Mouse (Mus musculus): Measurements from ENCODE around the gene Tgfbr3. TPM values are rescaled to one million over a fixed set of nuclear protein-coding genes. Genes with fewer than 3 reads are reported as not detected.

Tgfbr3 gene
- total RNA-seq, 2 experiments from 2014 or later: 19.8 to 21.4 TPM

DNA sequence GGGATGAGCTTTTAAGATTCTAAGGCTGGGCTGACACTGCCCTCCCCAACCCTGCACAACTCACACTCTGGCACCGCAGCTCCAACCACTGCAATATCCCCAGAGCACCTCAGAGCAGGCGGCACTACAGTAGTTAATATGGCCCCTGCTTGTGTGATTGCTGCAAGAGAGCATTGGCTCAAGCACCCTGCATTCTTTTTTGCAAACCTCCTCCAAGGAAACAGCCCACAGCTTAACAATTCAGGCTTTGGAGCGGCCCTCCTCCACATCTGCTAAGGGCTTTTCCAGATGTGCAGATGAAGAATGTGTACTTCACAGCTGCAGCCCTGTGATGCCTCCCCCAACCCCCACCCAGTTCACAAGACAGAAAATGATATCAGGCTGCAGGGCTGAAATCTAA lies 138.1 kb downstream of the Tgfbr3 start:
- TF ChIP-seq CTCF (conservative IDR thresholded peaks at IDR 0.05): no peak
- no peak for DNase-seq (ENCODE audit: low spot score in 2 of 2)
- Histone ChIP-seq H3K27ac (no peak overlapping the region), H3K4me3 (no peak overlapping the region)

DNA sequence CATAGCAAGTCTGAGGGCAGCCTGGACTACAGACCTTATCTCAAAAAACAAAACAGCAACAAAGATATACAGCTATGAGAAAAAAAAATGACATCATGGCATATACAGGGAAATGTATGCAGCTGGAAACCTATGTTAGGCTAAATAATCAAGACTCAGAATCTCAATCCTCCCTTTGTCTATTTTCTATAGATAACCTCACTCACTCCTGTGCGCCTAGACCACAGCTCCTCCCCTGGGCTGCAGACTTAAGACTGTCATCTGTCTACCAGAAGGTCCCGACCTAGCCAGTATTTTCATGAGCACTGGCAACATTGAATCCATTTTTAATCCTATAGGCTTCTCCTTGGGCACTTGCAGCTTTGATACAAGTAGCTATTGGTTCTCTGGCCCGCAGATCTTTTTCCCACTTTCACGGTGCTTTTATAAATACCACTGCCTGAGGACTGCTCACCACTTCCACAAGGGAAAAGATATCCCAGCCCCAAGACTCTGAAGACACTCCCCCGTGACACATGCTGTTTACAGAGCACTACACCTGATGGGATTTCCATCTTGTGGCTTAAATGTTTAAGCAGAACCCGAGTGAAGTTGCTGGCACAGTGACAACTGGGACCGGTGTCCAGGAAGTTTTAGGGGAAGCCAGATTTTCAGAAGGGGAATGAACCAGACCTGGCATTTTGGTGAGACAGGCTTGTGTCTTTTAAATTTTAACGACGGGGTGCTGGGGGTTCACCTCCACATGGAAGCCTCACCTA lies 138.7 kb downstream of the Tgfbr3 start:
- Histone ChIP-seq H3K27ac (no peak overlapping the region), H3K4me3 (no peak overlapping the region)
- no peak for DNase-seq (ENCODE audit: low spot score in 2 of 2)
- no peak for TF ChIP-seq CTCF (conservative IDR thresholded peaks at IDR 0.05)

DNA sequence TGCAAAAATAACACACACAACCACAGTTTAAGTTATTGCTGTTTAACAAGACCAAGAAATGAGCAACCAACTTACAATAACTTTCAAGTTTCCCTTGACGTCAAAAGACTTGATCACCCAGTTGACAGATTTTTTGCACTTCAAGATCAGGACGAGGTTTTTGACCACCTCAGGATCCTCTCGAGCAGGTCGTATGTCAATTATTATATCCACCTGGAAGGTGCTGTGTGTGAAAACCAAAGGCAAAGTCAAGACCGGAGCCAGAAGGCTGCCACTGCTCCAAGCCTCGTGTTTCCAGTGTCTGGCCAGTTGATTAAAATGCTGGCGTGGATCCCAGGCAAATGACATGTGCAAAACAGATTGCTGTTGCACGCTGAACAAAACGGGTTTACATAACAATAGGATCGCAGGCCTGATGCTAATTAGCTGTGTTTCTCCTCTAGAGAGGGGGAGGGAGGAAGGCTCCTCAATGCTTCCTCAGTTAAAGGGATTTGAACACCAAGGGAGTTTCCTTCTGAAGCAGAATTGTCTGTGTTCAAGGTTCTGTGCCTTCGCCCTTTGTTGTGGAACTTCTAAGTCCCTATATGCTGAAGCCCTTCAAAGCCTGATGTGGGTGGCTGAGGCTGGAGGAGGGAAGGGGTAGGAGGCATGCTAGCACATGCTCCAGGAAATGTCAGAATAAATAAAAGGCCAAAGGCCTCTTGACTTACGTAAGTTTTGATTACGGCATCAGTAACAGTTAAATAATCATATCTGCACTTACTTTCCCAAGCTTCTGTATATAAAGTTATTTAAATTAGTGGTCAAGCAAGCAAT lies 141.3 kb downstream of the Tgfbr3 start:
- no peak overlapping the region for H3K4me3 ChIP-seq
- DNase-seq (ENCODE audit: low spot score in 2 of 2): peak; percentile 72 to 86
- peak overlapping the region; percentile 85 for H3K27ac ChIP-seq
- no peak for TF ChIP-seq CTCF (conservative IDR thresholded peaks at IDR 0.05)

DNA sequence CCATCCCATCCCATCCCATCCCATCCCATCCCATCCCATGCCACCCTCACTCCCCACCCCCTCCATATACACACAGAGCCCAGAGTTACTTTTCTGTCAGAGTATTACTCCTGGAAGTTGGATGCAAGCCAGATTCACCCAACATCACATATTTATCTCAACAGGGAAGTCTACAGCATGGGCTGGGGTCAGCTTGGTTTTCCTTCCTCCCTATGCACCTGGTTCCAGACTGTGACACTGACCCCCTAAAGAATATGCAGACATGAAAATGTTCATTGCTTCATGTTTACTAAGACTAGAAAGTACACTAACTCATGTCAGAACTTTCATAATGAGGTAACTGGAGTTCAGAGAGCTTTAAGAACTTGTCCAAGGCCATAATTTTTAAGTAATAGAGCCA lies 142.0 kb downstream of the Tgfbr3 start:
- TF ChIP-seq CTCF (conservative IDR thresholded peaks at IDR 0.05): no peak
- Histone ChIP-seq H3K27ac (no peak overlapping the region), H3K4me3 (no peak overlapping the region)
- no peak for DNase-seq (ENCODE audit: low spot score in 2 of 2)

DNA sequence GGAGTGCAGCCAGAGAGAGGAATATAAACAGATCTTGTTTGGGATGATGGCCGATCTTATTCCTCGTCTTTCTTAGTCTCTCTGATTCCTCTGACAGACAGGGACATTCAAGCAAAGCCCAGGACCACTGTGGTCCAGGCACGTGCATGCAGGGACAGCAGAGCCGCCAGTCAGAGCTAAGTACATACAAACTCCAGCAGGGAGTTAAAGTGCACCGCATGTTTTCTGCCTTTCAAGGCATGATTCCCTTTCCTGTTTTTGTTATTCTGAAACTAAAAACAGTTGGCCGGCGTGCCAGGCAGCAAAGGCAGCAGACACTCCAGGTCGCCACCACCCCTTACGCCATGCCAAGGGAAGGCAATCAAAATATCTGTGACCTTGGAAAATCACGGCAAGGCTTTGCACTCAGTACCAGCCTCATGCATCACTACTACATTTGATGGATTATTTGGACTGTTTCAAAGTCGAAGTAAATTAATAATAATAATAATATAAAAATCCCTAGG lies 143.3 kb downstream of the Tgfbr3 start:
- no peak for TF ChIP-seq CTCF (conservative IDR thresholded peaks at IDR 0.05)
- DNase-seq (ENCODE audit: low spot score in 2 of 2): no peak
- Histone ChIP-seq H3K27ac (peak overlapping the region; percentile 3; the same call in 1 of the 2 replicates), H3K4me3 (no peak overlapping the region)

DNA sequence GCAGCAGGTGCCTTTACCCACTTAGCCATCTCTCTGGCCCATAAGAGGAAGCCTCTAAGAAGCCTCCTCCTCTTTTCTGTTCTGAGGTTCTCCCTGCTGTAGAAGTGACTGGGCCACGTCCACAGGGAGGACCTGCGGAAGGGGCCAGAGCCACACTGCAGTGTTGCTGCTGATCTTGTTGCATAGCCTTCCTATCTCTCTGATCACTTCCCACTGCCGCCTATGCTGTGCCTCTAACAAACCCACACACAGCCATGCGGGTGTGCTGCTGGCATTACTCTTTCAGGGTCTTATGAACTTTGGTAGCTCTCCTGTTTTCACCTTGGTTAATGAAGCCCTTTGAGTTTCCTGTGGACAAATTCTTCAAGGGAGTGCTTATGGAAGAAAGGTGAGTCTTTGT lies 144.3 kb downstream of the Tgfbr3 start:
- no peak overlapping the region for H3K4me3 ChIP-seq
- peak overlapping the region; percentile 69; the same call in 1 of the 2 replicates for H3K27ac ChIP-seq
- no peak for DNase-seq (ENCODE audit: low spot score in 2 of 2)
- TF ChIP-seq CTCF (conservative IDR thresholded peaks at IDR 0.05): no peak

DNA sequence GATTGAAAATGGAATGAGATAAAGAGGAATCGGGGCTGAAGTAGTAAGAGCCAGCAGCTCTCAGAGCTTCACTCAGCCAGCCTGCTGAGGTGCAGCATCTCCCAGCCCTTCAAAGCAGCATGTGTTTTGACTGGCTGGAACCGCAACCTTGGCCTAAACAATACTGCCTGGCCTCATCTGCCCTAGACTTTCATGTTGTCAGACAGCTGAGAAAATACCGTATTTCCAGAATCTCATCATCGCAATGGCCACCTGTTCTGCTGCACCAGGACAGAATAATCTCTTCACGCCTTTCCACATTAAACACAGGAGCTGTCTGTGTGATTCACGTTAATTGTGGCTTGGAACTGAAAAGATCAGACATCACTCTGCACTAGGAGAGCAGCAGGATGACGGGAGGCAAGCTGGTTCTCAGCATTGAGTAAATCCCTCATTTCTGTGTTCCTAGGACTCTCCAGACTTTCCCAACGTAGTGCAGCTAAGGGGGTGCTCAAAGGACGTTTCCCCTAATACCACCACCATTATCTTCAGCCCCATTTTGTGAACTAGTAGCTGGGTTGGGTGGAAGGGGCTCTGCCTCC lies 145.1 kb downstream of the Tgfbr3 start:
- DNase-seq (ENCODE audit: low spot score in 2 of 2): peak; percentile 15 to 21
- Histone ChIP-seq H3K4me3 (no peak overlapping the region), H3K27ac (peak overlapping the region; percentile 69)
- TF ChIP-seq CTCF (conservative IDR thresholded peaks at IDR 0.05): no peak

DNA sequence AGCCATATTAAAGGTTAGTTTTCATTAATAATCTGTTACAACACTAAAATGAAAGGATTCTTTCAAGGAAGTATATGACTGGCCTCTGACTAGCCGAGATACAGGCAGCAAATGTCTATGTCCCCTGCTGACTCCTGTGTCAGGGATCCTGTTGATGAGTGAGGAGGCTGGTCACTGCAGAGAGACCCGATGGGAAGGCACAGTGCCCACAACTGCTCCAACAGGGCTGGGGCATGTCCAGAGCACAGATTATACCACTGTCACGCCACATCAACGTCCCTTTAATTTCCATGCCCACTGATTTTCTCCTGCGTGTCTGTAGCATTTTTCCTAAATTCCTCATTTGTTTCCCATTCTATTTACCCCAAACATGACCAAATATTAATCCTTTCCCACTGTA lies 146.0 kb downstream of the Tgfbr3 start:
- H3K27ac ChIP-seq: no peak overlapping the region
- H3K4me3 ChIP-seq: no peak overlapping the region
- no peak for TF ChIP-seq CTCF (conservative IDR thresholded peaks at IDR 0.05)
- DNase-seq (ENCODE audit: low spot score in 2 of 2): no peak

DNA sequence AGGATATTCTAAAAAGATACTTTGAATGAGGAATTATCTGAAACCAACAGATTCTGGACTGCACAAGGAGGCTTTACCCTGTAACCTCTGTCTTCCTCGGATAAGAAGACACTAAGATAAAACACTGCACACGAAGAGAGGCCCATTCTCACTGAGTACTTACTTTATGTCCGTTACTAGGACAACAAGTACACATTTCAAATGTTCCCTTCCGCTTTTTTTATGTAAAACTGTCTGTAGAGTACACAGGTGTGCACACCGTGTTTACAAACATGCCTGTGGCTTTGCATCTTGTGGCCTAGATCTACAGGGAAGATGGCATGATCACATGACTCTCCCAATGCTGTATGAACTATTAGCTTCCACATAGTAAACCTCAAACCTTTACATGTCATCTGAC lies 146.6 kb downstream of the Tgfbr3 start:
- Histone ChIP-seq H3K27ac (no peak overlapping the region), H3K4me3 (no peak overlapping the region)
- no peak for TF ChIP-seq CTCF (conservative IDR thresholded peaks at IDR 0.05)
- DNase-seq (ENCODE audit: low spot score in 2 of 2): no peak

DNA sequence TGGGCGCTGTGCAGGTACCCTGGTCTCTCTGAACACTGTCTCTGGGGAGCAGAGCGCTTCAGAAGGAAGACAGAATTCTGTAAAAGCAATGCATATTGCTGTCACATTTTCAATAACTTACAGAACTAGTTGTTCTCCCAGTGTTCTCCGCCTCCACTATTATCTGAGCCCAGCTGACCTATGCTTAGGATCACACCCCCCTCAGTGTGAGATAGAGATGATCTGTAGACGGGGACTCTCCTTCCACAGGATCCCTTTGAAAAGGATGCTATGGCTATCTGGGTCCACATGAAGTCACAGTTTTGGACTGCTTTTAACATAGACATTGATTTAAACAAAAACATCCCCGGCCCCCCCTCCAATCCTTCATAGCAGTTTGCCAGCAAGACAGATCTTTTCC lies 148.1 kb downstream of the Tgfbr3 start:
- H3K27ac ChIP-seq: no peak overlapping the region
- DNase-seq (ENCODE audit: low spot score in 2 of 2): no peak
- H3K4me3 ChIP-seq: no peak overlapping the region
- TF ChIP-seq CTCF (conservative IDR thresholded peaks at IDR 0.05): no peak

DNA sequence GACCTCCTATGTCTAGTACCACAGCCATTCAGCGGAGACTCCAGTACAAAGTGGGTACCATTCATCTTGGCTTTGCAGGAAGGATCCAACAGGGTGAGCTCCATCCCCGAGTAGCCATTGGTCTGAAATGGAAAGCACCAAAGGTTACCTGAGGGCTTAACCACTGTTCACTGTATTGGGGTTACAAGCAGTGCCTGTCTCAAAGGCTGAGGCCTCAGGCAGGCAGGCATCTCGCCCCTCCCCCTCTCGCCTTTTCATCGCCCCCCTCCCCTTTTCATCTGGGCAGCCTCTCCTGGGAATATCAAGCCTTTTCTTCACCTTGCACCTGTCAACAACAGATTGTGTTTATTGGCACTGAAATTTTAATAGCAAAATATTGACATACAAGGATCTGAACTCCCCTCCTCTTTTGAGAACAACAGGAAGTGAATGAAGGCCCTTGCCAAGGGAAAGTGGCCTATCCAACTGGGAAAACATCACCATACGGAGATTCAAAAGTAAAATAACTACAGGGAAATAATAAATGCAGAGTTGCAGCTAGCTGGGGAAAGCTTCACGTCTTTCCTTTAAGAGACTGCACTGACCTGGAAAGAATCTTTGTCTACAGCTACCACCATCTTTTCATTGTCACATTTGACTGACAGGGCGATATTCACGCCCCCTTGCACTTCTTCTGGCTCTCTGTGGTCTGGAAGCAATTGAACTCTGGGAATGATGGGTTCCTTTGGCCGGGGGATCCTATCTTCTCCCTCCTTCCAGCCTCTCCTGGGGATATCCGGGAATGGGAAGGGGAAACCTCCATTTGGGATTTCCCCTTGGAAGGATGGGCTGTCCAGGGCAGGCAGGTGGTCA lies 149.4 kb downstream of the Tgfbr3 start:
- Histone ChIP-seq H3K4me3 (no peak overlapping the region), H3K27ac (no peak overlapping the region)
- no peak for TF ChIP-seq CTCF (conservative IDR thresholded peaks at IDR 0.05)
- DNase-seq (ENCODE audit: low spot score in 2 of 2): no peak

DNA sequence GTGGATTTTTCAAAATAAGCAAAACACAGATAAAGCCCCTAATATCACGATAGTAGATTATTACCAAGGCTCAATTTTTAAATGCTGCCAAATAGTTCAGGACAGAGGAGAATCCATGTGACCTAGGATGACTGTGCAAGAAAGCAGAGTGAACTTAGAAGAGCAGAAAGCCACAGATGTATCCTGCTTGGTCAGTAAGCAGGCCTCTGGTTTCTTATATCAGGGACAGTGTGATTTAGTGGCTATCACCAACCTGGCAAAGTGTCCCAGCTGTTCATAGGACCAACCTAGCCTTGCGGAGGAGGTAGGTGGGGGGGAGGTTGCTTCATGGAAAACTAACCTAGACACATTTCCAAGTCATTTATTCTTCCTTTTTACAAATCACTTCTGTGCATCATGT lies 156.1 kb downstream of the Tgfbr3 start:
- Histone ChIP-seq H3K4me3 (no peak overlapping the region), H3K27ac (no peak overlapping the region)
- DNase-seq (ENCODE audit: low spot score in 2 of 2): no peak
- no peak for TF ChIP-seq CTCF (conservative IDR thresholded peaks at IDR 0.05)
